Mouse (Mus musculus) hematopoietic stem cell, adult 5-6 weeks (primary cell): ENCODE measurements around the gene 3830406C13Rik. TPM values are rescaled to one million over a fixed set of nuclear protein-coding genes. Genes with fewer than 3 reads are reported as not detected.

Source experiments
- ATAC-seq, 2 experiments: fragments of 125-278 bp in 1 of 2; replicated peaks in 1 of 2; 2 replicates each; pipeline ENCODE4 v1.8.0; 2016 to 2017; ENCODE audit warnings: inconsistent platforms in 2 of 2, mild to moderate bottlenecking in 2 of 2, moderate number of reproducible peaks in 2 of 2, low read depth in 1 of 2, moderate TSS enrichment in 1 of 2; ENCODE audit not compliant: low FRiP score in 2 of 2, poor library complexity in 2 of 2, severe bottlenecking in 2 of 2, insufficient read depth in 1 of 2, low TSS enrichment in 1 of 2
- total RNA-seq: library from RNA; stranded (forward); fragments of 172-1452, 232-1000 nt; gene quantifications from 2 replicates; pipeline ENCODE4 v1.2.3, GENCODE M21; 2017

Gene 3830406C13Rik
- total RNA-seq, 1 experiment from 2014 or later: 35.6 TPM

DNA sequence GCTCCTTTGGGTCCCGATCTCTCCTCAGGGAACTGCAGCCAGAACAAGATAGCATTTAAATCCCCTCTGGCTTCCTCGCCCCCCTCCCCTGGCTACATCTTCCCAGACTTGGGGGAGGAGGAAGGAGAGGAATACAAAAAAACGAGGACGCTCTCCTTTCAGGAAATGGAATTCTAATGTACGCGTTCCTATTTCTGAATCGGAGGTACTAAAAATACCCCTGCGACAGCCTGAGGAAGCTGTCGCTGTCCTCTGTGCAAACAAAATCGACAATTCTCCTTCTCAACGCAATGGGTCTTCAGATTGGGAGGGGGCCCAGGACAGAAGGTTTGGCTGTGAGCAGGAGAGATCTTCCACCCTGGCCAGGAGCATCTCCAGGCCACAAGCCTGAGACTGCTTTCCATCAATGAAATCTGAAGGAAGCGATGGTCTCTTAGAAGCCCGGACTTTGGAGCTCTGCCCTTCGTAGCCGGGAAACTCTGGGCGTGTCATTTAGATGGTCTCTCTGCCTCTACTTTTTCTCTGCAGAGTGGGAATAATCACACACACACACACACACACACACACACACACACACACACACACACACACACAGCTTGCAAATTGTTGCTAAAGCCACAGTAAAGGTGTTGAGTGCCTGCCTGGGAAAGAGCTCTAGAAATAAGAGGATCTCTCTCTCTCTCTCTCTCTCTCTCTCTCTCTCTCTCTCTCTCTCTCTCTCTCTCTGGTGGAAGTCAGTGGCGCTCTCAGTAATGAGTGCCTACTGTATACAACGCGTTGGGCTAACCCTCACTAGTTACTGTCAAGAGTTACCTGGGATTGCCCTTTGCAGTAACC lies 56.5 kb downstream of the 3830406C13Rik start:
- ATAC-seq: no peak

GRCm38 (mm10) chr14:12341075-12341788 lies 57.3 kb downstream of the 3830406C13Rik start:
- ATAC-seq: peak in 1 of 2 experiments; percentile 12; a peak in 1 of 4 replicates

DNA sequence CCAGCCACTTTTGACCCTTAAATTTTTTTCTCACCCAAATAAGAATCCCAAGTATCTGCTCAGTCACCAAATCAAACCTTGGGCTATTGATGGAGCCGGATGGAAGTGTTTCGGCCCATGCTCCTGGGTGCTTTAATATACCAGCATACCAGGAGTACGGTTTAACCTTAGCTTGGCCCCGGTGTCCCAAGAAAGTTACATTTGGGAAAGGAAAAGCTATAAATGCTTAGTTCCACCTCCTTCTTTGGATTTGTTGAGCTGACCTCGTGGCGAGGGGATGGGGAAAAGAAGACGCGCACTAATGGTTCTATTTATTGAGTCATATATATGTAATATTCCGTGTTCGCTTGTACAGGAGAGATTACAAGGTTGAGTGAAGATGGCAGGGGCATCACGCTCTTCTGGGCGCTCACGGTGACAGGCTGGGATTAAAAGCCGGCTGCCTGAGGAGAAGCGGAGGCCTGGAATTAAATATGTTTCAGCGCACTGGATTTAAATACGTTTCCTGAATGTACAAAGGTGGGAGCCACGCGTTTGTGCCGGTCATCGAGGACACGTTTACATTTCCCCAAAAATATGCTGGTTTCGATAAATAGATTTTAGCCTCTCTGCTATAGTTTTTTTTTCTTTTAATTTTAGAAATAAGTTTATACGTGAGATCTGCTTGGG lies 58.0 kb downstream of the 3830406C13Rik start:
- no peak for ATAC-seq

DNA sequence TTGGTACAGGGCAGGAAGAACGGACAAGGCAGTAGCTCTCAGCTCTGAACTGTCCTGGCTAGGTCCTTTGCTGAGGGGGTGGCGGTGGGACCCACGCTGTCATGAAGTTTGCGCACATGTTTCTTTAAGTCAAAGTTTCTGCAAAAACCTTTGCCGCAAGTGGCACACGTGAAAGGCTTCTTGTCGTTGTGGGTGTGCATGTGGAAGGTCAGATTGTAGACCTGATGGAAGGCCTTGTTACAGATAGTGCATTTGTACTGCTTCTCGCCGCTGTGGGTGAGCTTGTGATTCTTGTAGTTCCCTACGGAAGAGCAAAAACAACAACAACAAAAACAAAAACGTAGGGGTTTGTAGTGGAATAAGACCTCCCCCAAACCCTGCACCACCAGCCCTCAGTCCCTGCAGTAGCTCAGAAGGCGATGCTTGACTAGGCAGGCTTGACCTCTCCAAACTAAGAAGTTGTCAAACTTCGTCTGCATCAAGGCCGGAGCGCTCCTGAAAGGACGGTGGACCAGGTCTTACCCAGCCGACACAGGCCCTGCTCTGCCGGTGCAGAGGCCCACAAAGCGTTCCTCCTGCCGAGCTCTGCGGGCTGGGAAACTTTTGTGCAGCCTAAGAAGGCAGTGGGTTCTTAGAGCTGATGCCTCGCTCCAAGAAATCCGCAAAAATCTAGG lies 58.6 kb downstream of the 3830406C13Rik start:
- no peak for ATAC-seq

- ATAC-seq: no peak
These were observed 59.5 kb downstream of the 3830406C13Rik start for GRCm38 (mm10) chr14:12343451-12343941.

- ATAC-seq: no peak
These were observed 60.2 kb downstream of the 3830406C13Rik start for GRCm38 (mm10) chr14:12344061-12344745.

- ATAC-seq: no peak
These were observed 60.8 kb downstream of the 3830406C13Rik start for GRCm38 (mm10) chr14:12344746-12345240.

DNA sequence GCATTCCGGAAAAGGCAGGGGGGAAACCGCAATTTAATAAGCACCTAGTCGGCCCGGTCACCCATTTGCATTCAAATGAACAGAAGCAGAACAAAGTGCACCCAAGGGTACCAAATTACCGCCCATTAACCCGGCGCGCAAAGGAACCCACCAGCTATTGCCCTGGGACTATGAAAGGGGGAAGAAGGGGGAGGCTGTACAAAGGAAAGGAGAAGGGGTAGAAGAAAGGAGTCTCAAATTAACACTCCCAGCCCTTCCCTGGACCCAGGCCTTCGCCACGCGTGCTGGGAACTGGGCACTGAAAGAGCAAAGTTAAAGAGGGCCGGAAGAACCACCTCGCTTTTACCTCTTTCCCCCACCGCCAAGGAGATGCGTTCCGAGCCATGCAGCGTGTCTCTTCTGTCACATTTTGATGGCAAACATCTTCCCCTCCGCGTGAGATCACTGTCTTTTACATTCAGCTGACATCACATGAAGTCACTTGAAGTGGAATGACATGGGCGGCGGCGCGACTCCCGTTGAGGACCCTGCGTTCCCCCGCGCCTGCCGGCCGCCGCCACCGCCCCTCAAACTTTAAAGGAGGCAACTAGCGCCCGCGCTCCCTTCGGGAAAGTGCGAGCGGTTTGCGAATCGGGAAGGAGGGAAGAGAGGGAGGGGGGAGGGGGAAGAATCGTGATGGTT lies 61.4 kb downstream of the 3830406C13Rik start:
- no peak for ATAC-seq

GRCm38 (mm10) chr14:12346011-12346864 lies 62.3 kb downstream of the 3830406C13Rik start:
- no peak for ATAC-seq

DNA sequence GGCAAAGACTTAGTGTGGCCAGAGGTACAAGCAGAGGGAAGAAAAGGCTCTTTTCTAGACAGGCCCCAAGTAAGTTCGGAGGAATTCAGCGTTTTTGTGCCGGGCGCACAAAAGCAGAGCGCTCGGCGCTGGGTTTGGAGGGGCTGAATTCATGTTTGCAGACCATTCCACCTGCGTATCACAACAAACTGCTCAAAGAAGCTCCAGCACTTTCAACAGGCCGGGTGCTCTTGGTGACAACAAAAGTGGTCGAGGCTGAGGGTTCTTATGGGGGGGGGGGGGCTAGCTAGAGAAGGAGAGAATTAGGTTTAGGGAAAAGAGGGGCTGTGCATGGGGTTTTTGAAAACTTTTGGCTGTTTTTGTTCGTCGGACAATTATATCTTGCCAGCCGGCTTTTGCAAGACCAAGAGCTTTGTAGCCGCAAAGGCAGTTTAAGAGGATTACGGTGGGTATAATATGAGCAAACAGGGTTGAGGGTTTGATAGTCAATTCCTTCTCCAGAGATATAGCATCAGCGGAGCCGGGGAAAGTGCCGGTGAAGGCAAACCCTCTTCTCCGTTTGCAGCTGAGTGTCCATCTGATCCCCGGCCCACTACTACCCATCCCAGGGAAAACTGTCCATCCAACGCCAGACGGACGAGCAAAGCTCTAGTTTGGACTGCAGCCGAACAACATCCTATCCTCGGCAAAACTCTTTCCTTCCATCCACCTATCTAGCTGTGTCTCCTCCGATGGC lies 63.1 kb downstream of the 3830406C13Rik start:
- no peak for ATAC-seq

DNA sequence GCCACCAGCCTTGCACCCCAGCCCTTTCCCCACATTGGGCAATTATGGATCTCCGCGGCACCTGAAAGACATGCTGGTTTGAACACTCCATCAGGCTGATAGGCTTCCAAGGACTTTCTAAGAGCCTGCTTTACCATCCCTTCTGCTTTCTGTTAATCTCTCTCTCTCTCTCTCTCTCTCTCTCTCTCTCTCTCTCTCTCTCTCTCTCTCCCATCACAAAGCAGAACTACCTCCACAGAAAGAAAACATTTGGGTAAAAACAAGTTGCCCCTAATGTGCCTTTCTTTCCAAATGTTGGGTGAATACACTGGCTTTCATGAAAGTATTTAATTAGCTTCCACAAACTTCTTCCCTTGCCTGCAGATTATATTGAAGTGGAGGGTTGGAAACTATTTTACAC lies 64.1 kb downstream of the 3830406C13Rik start, which contains the start of gene Fezf2:
Fezf2 (minus strand) TSS at position 101 of the 400 bp plus-strand sequence.
- no peak for ATAC-seq

DNA sequence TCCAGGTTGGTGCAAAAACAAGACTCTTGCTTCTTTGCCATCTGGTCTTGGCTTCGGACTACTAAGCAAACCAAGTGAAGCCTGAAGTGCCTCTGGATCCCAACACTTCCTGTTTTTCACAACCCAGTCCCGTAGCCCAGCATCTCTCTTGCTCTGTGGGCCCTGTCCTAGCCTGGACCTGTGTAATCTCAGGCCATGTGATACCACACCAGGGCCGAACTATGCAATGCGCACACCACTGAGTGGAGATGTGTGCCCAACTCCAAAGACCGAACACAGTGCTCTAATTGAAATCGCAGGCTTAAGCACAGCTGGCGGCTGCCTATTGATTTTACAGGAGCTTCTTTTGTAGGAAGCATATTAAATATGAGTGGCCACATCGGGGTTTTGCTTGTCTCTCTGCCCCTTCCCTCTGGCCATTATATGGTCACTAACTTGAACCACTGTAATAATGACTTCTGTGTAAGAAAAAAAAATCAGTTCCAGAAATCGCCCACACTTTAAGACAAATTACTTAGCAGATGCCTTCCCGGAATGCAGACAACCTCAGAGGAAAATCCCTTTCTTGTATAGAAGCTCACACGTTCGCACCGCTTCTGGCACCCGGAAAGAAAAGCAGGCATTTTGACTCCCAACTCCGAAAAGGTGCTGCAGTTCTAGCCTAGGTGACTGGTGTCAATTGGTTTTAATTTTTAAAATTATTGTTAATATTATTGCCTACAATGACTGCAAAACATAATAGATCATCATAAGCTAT lies 65.5 kb downstream of the 3830406C13Rik start:
- ATAC-seq: no peak

DNA sequence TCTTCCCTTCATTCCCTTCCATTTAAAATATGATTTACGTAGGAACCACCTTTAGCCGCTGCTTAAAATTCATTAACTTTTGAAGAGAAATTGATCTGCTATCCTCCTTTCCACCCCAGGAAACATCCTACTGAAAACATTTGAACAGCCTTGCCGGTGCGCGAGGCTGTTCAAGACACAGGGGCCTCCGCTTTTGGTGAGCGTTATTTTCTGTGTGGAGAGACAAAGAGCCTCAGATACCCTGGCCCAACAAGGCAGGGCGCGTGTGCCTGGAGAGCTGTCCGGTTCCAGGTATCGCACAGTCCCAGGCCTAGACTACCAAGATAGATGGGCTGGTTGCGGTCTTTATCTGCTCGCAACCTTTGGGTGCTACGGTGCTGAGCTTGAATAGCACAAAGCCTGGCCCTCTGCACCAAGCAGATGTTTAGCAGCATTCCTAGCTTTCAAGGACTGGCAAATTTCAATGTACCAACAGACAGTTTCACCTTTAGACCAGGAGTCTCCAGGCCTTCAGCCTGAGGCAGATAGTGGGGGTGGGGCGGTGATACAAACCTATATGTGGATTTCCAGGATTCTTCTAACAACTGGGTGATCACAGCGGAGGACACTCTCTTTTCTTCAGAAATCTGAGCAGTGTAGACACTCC lies 66.4 kb downstream of the 3830406C13Rik start:
- no peak for ATAC-seq
